Mouse (Mus musculus): ENCODE measurements around the gene Fetub. TPM values are rescaled to one million over a fixed set of nuclear protein-coding genes. Genes with fewer than 3 reads are reported as not detected.

The Fetub gene
- total RNA-seq, 2 experiments from 2014 or later, result 0.20 to 2.5 TPM

DNA sequence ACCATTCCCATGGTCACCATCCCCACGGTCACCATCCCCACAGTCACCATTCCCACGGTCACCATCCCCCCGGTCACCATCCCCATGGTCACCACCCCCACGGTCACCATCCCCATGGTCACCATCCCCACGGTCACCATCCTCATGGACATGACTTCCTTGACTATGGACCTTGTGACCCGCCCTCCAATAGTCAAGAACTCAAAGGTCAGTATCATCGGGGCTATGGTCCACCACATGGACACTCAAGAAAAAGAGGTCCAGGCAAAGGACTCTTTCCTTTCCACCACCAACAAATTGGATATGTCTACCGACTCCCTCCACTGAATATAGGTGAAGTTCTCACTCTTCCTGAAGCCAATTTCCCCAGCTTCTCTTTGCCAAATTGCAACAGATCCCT lies 42.9 kb downstream of the Fetub start:
- DNase-seq (ENCODE audit: low spot score in 2 of 2), result no peak

- peak in 1 of 2 experiments; percentile 1 for DNase-seq (ENCODE audit: low spot score in 2 of 2)
These were observed 44.1 kb downstream of the Fetub start for GRCm38 (mm10) chr16:22962256-22962655.

GRCm38 (mm10) chr16:22963293-22963692 lies 45.2 kb downstream of the Fetub start:
- DNase-seq (ENCODE audit: low spot score in 2 of 2), result peak in 1 of 2 experiments; percentile 1

GRCm38 (mm10) chr16:22967383-22968030 lies 49.4 kb downstream of the Fetub start:
- DNase-seq (ENCODE audit: low spot score in 2 of 2), result no peak

Other genes starting within 250 kb of the Fetub start
- gene Crygs, start 106.8 kb upstream of the Fetub start, total RNA-seq (2021), result not detected
- gene Tbccd1, start 60.7 kb upstream of the Fetub start, total RNA-seq (2021), result 10 to 100 TPM; 10.7 to 11.4 TPM
- gene Dnajb11, start 60.5 kb upstream of the Fetub start, total RNA-seq (2021), result 10 to 100 TPM; 46.7 to 48.1 TPM
- 10 to 100 TPM in 1 of 2 experiments, 1 to 10 TPM in 1; 5.0 to 62.3 TPM for gene Ahsg, start 27.1 kb upstream of the Fetub start, total RNA-seq (2021)
- 1 to 10 TPM in 1 of 2 experiments, under 1 TPM in 1; 0.25 to 1.7 TPM for gene Hrg, start 32.7 kb downstream of the Fetub start, total RNA-seq (2021)
- 1 to 10 TPM in 1 of 2 experiments, under 1 TPM in 1; 0.49 to 1.2 TPM for gene Kng2, start 111.1 kb downstream of the Fetub start, total RNA-seq (2021)
- gene Kng1, start 139.5 kb downstream of the Fetub start, total RNA-seq (2021), result 1 to 10 TPM in 1 of 2 experiments, under 1 TPM in 1; 0.52 to 8.6 TPM
- gene Eif4a2, start 189.1 kb downstream of the Fetub start, total RNA-seq (2021), result 100 to 1,000 TPM; 274 to 300 TPM
- gene Rfc4, start 209.4 kb downstream of the Fetub start, total RNA-seq (2021), result 10 to 100 TPM; 16.2 to 16.4 TPM
- gene Adipoq, start 228.2 kb downstream of the Fetub start, total RNA-seq (2021), result 10 to 100 TPM; 35.8 to 82.7 TPM

All from gastrocnemius, postnatal 4 days (tissue).